Mouse (Mus musculus) spleen, adult 2 months (tissue): ENCODE measurements at regions not wholly inside any gene's neighbourhood (a gene's known extent, or its start where the extent isn't known, plus 50 kb on each side); places are given as distances from the start of the nearest gene placed in this dataset.

ENCODE experiments used
- DNase-seq, 2 experiments: peaks; one replicate each; pipeline versions ENCODE4 v3.0.0 to v3.0.0-alpha.2; 2012 to 2021; ENCODE audit warnings: low spot score in 2 of 2, low read depth in 1 of 2
- H3K27ac ChIP-seq: fragments of 200-500 bp; 2 replicates; pipeline ENCODE4 v1.5.1; 2012; ENCODE audit warnings: low read length, inconsistent platforms; ENCODE audit not compliant: insufficient read depth
- H3K27me3 ChIP-seq: fragments of 200-500 bp; 2 replicates; pipeline ENCODE4 v1.6.1; 2012; ENCODE audit warnings: mild to moderate bottlenecking, moderate library complexity, low read length, inconsistent platforms; ENCODE audit not compliant: control insufficient read depth, insufficient read depth
- H3K36me3 ChIP-seq: fragments of 200-500 bp; 2 replicates; pipeline ENCODE4 v1.6.1; 2012; ENCODE audit warnings: mild to moderate bottlenecking, low read length, inconsistent platforms; ENCODE audit not compliant: control insufficient read depth, insufficient read depth
- H3K4me1 ChIP-seq: fragments of 200-500 bp; 2 replicates; pipeline ENCODE4 v1.6.1; 2011; ENCODE audit warnings: inconsistent platforms; ENCODE audit not compliant: control insufficient read depth, insufficient read depth, insufficient read length
- H3K4me3 ChIP-seq: fragments of 200-500 bp; 2 replicates; pipeline ENCODE4 v1.5.1; 2011; ENCODE audit warnings: mild to moderate bottlenecking, inconsistent platforms; ENCODE audit not compliant: insufficient read depth, insufficient read length; ENCODE audit errors: extremely low read depth
- CTCF ChIP-seq: fragments of 200-500 bp; IDR thresholded peaks from 2 replicates; pipeline ENCODE4 v1.5.1; 2011; ENCODE audit warnings: mild to moderate bottlenecking, inconsistent platforms; ENCODE audit not compliant: insufficient read depth, insufficient read length, insufficient replicate concordance; ENCODE audit errors: extremely low read depth
- POLR2A ChIP-seq: fragments of 200-500 bp; IDR thresholded peaks from 2 replicates; pipeline ENCODE4 v1.6.1; 2011; ENCODE audit warnings: low read depth, low read length, inconsistent platforms
- WGBS: fragments of 180-500 bp; shearing (Covaris S2); methylation state at CpG from one replicate; pipeline ENCODE4 v1.1.7; 2018; 5-methylcytosine and 5-hydroxymethylcytosine counted together

- no peak overlapping the region for H3K4me3 ChIP-seq
- no peaks in the 10 kb centered on the region for H3K4me1 ChIP-seq
- DNase-seq, result no peak
- H3K27me3 ChIP-seq, result no peaks in the 10 kb centered on the region
- TF ChIP-seq CTCF, result no peak
- TF ChIP-seq POLR2A, result no peak
- WGBS, result 82% methylated on average over 2 of the region's 2 CpGs
- H3K27ac ChIP-seq, result no peak overlapping the region
- H3K36me3 ChIP-seq, result no peaks in the 10 kb centered on the region
Measured at GRCm38 (mm10) chr12:16477572-16477971, 133.2 kb downstream of the Lpin1 start.

- H3K4me3 ChIP-seq, result no peak overlapping the region
- no peaks in the 10 kb centered on the region for H3K27me3 ChIP-seq
- TF ChIP-seq POLR2A, result no peak
- TF ChIP-seq CTCF, result no peak
- DNase-seq, result no peak
- no peak overlapping the region for H3K27ac ChIP-seq
- WGBS, result 79% methylated on average over 4 of the region's 4 CpGs
- no peaks in the 10 kb centered on the region for H3K36me3 ChIP-seq
- no peaks in the 10 kb centered on the region for H3K4me1 ChIP-seq
Measured at GRCm38 (mm10) chr12:16474361-16475080, 136.2 kb downstream of the Lpin1 start.

- TF ChIP-seq CTCF (no peak), POLR2A (no peak)
- 81% methylated on average over 6 of the region's 6 CpGs for WGBS
- no peak overlapping the region for H3K27ac ChIP-seq
- no peaks in the 10 kb centered on the region for H3K27me3 ChIP-seq
- H3K4me1 ChIP-seq, result no peaks in the 10 kb centered on the region
- H3K4me3 ChIP-seq, result no peak overlapping the region
- no peaks in the 10 kb centered on the region for H3K36me3 ChIP-seq
- no peak for DNase-seq
Measured at GRCm38 (mm10) chr12:16457419-16457818, 153.3 kb downstream of the Lpin1 start.

GRCm38 (mm10) chr12:16450771-16451435 is 159.9 kb downstream of the Lpin1 start:
- Histone ChIP-seq H3K27me3 (no peaks in the 10 kb centered on the region), H3K4me1 (no peaks in the 10 kb centered on the region), H3K4me3 (no peak overlapping the region), H3K36me3 (no peaks in the 10 kb centered on the region), H3K27ac (no peak overlapping the region)
- DNase-seq, result no peak
- WGBS, result 71% methylated on average over 3 of the region's 3 CpGs
- TF ChIP-seq POLR2A (no peak), CTCF (no peak)

- Histone ChIP-seq H3K36me3 (no peaks in the 10 kb centered on the region), H3K27me3 (no peaks in the 10 kb centered on the region), H3K4me1 (no peaks in the 10 kb centered on the region; the same call in 1 of the 2 replicates), H3K27ac (no peak overlapping the region), H3K4me3 (no peak overlapping the region)
- 94% methylated on average over 5 of the region's 5 CpGs for WGBS
- TF ChIP-seq CTCF (no peak), POLR2A (no peak)
- no peak for DNase-seq
Measured at GRCm38 (mm10) chr12:16438717-16439116, 172.0 kb downstream of the Lpin1 start.

- WGBS, result 100% methylated on average over 1 of the region's 1 CpGs
- DNase-seq, result no peak
- no peak overlapping the region for H3K27ac ChIP-seq
- H3K36me3 ChIP-seq, result no peaks in the 10 kb centered on the region
- no peaks in the 10 kb centered on the region; the same call in 1 of the 2 replicates for H3K4me1 ChIP-seq
- TF ChIP-seq CTCF (no peak), POLR2A (no peak)
- no peaks in the 10 kb centered on the region for H3K27me3 ChIP-seq
- H3K4me3 ChIP-seq, result no peak overlapping the region
Measured at GRCm38 (mm10) chr12:16436961-16437360, 173.8 kb downstream of the Lpin1 start.

- Histone ChIP-seq H3K4me3 (no peak overlapping the region), H3K27me3 (no peaks in the 10 kb centered on the region), H3K36me3 (no peaks in the 10 kb centered on the region), H3K4me1 (no peaks in the 10 kb centered on the region; the same call in 1 of the 2 replicates), H3K27ac (no peak overlapping the region)
- no peak for TF ChIP-seq POLR2A
- no peak for TF ChIP-seq CTCF
- WGBS, result 70% methylated on average over 1 of the region's 1 CpGs
- DNase-seq, result no peak
Measured at GRCm38 (mm10) chr12:16436255-16436654, 174.5 kb downstream of the Lpin1 start.
